Mouse (Mus musculus) stomach, embryonic 16.5 days (tissue): ENCODE data around the gene Slc35d1. TPM values are rescaled to one million over a fixed set of nuclear protein-coding genes. Genes with fewer than 3 reads are reported as not detected.

Source experiments
- ATAC-seq: fragments of 200-750 bp; cut with Nextera tagmentation; 2 replicates; pipeline ENCODE4 v1.8.0; 2017; ENCODE audit warnings: moderate number of reproducible peaks, moderate TSS enrichment; ENCODE audit not compliant: insufficient read depth, low FRiP score
- H3K27ac ChIP-seq: fragments of 300-500 bp; sonication (generic); 2 replicates; pipeline ENCODE4 v1.5.1; 2014; ENCODE audit warnings: low read length
- H3K27me3 ChIP-seq: fragments of 300-500 bp; sonication (generic); 2 replicates; pipeline ENCODE4 v1.6.1; 2014; ENCODE audit warnings: low read length, control low read depth, mixed read lengths; ENCODE audit not compliant: control insufficient read depth, insufficient read depth
- H3K36me3 ChIP-seq: fragments of 300-500 bp; sonication (generic); 2 replicates; pipeline ENCODE4 v1.6.1; 2014; ENCODE audit warnings: low read length; ENCODE audit not compliant: control insufficient read depth, insufficient read depth
- H3K4me1 ChIP-seq: fragments of 300-500 bp; sonication (generic); 2 replicates; pipeline ENCODE4 v1.6.1; 2014; ENCODE audit warnings: low read length, control low read depth, mixed read lengths; ENCODE audit not compliant: control insufficient read depth, insufficient read depth
- H3K4me2 ChIP-seq: fragments of 300-500 bp; sonication (generic); 2 replicates; pipeline ENCODE4 v1.6.1; 2014; ENCODE audit warnings: low read depth, low read length, mixed read lengths
- H3K4me3 ChIP-seq: fragments of 300-500 bp; sonication (generic); replicated peaks from 2 replicates; pipeline ENCODE4 v1.5.1; 2014; ENCODE audit warnings: mild to moderate bottlenecking, low read length
- H3K9ac ChIP-seq: fragments of 300-500 bp; sonication (generic); 2 replicates; pipeline ENCODE4 v1.6.1; 2014; ENCODE audit warnings: low read length
- H3K9me3 ChIP-seq: fragments of 300-500 bp; sonication (generic); replicated peaks from 2 replicates; pipeline ENCODE4 v1.6.1; 2016; ENCODE audit warnings: low read length, control low read depth; ENCODE audit not compliant: control insufficient read depth
- WGBS: fragments of 180-500 bp; shearing (Covaris S2); extraction: QIAGEN DNeasy Blood & Tissue Kit; methylation state at CpG from one replicate; pipeline ENCODE4 v1.1.7; 2014; 5-methylcytosine and 5-hydroxymethylcytosine counted together
- polyA plus RNA-seq: library from polyadenylated mRNA; unstranded; fragments of >200 nt; fragmentation: Nextera tagmentation; extraction: Ambion mirVana; gene quantifications from 2 replicates; pipeline ENCODE4 v1.2.1, GENCODE M21; 2015

Slc35d1 gene
- polyA plus RNA-seq, 1 experiment from 2014 or later, result 9.0 TPM

- 57% methylated on average over 4 of the region's 4 CpGs for WGBS
- Histone ChIP-seq H3K4me1 (no peaks in the 10 kb centered on the region), H3K9me3 (no peaks in the 10 kb centered on the region), H3K9ac (no peak overlapping the region), H3K36me3 (peaks cover 9% of the 10 kb centered on the region; the same call in 1 of the 2 replicates), H3K27ac (no peak overlapping the region), H3K4me2 (no peak overlapping the region), H3K27me3 (no peaks in the 10 kb centered on the region), H3K4me3 (no peak overlapping the region)
- no peak for ATAC-seq
These were observed 15.9 kb downstream of the Slc35d1 start for GRCm38 (mm10) chr4:103199086-103199485.

- 79% methylated on average over 8 of the region's 8 CpGs for WGBS
- Histone ChIP-seq H3K9ac (no peak overlapping the region), H3K9me3 (0 out of 2 replicates have a peak, but pooled peaks cover 2% of the 10 kb centered on the region), H3K4me3 (no peak overlapping the region), H3K27ac (no peak overlapping the region), H3K36me3 (peaks cover 17% of the 10 kb centered on the region; the same call in 1 of the 2 replicates), H3K4me1 (no peaks in the 10 kb centered on the region), H3K27me3 (no peaks in the 10 kb centered on the region), H3K4me2 (no peak overlapping the region)
- ATAC-seq, result no peak
These were observed 17.6 kb downstream of the Slc35d1 start for GRCm38 (mm10) chr4:103197401-103197800.

GRCm38 (mm10) chr4:103192421-103192820 lies 22.5 kb downstream of the Slc35d1 start:
- no peaks in the 10 kb centered on the region for H3K4me1 ChIP-seq
- peaks cover 10% of the 10 kb centered on the region; the same call in 1 of the 2 replicates for H3K36me3 ChIP-seq
- H3K27me3 ChIP-seq, result no peaks in the 10 kb centered on the region
- 0 out of 2 replicates have a peak, but pooled peaks cover 5% of the 10 kb centered on the region for H3K9me3 ChIP-seq
- H3K9ac ChIP-seq, result no peak overlapping the region
- no peak overlapping the region for H3K4me3 ChIP-seq
- H3K27ac ChIP-seq, result no peak overlapping the region
- 85% methylated on average over 2 of the region's 2 CpGs for WGBS
- no peak overlapping the region for H3K4me2 ChIP-seq
- no peak for ATAC-seq

GRCm38 (mm10) chr4:103188786-103189640 lies 26.0 kb downstream of the Slc35d1 start:
- Histone ChIP-seq H3K4me1 (no peaks in the 10 kb centered on the region), H3K4me3 (no peak overlapping the region), H3K4me2 (no peak overlapping the region), H3K27ac (no peak overlapping the region), H3K9ac (no peak overlapping the region), H3K27me3 (no peaks in the 10 kb centered on the region), H3K36me3 (peaks cover 10% of the 10 kb centered on the region; the same call in 1 of the 2 replicates), H3K9me3 (0 out of 2 replicates have a peak, but pooled peaks cover 5% of the 10 kb centered on the region)
- ATAC-seq, result no peak
- WGBS, result 79% methylated on average over 8 of the region's 8 CpGs

- peak overlapping the region; percentile 21; the same call in 1 of the 2 replicates for H3K27ac ChIP-seq
- ATAC-seq, result no peak
- peaks cover 16% of the 10 kb centered on the region for H3K4me1 ChIP-seq
- H3K36me3 ChIP-seq, result peaks cover 5% of the 10 kb centered on the region; the same call in 1 of the 2 replicates
- H3K9me3 ChIP-seq, result no peaks in the 10 kb centered on the region
- H3K27me3 ChIP-seq, result no peaks in the 10 kb centered on the region
- H3K9ac ChIP-seq, result no peak overlapping the region
- no peak overlapping the region for H3K4me3 ChIP-seq
- 70% methylated on average over 8 of the region's 8 CpGs for WGBS
- H3K4me2 ChIP-seq, result no peak overlapping the region
These were observed 34.6 kb downstream of the Slc35d1 start for GRCm38 (mm10) chr4:103180300-103180888.

- Histone ChIP-seq H3K27me3 (no peaks in the 10 kb centered on the region), H3K9me3 (no peaks in the 10 kb centered on the region), H3K36me3 (peaks cover 5% of the 10 kb centered on the region; the same call in 1 of the 2 replicates), H3K4me2 (no peak overlapping the region), H3K4me1 (peaks cover 16% of the 10 kb centered on the region), H3K4me3 (no peak overlapping the region), H3K9ac (no peak overlapping the region), H3K27ac (peak overlapping the region; percentile 21; the same call in 1 of the 2 replicates)
- 0 out of 2 replicates have a peak, but pooled peaks have one; percentile 39 for ATAC-seq
- 48% methylated on average over 3 of the region's 3 CpGs for WGBS
These were observed 35.4 kb downstream of the Slc35d1 start for GRCm38 (mm10) chr4:103179581-103179980.

- Histone ChIP-seq H3K27ac (peak overlapping the region; percentile 79), H3K4me1 (peaks cover 16% of the 10 kb centered on the region), H3K4me3 (no peak overlapping the region), H3K9me3 (no peaks in the 10 kb centered on the region), H3K9ac (no peak overlapping the region), H3K4me2 (no peak overlapping the region; the same call in 1 of the 2 replicates), H3K36me3 (peaks cover 5% of the 10 kb centered on the region; the same call in 1 of the 2 replicates), H3K27me3 (no peaks in the 10 kb centered on the region)
- ATAC-seq, result peak; percentile 51
- WGBS, result 52% methylated on average over 7 of the region's 7 CpGs
These were observed 36.2 kb downstream of the Slc35d1 start for GRCm38 (mm10) chr4:103178635-103179318.

GRCm38 (mm10) chr4:103177681-103178080 lies 37.3 kb downstream of the Slc35d1 start:
- Histone ChIP-seq H3K9ac (no peak overlapping the region), H3K27me3 (no peaks in the 10 kb centered on the region), H3K4me1 (peaks cover 16% of the 10 kb centered on the region), H3K4me3 (no peak overlapping the region), H3K4me2 (no peak overlapping the region), H3K27ac (peak overlapping the region; percentile 79), H3K9me3 (no peaks in the 10 kb centered on the region), H3K36me3 (no peaks in the 10 kb centered on the region)
- no peak for ATAC-seq
- WGBS, result 90% methylated on average over 1 of the region's 1 CpGs
